Mouse (Mus musculus): ENCODE measurements around the gene Tac2. TPM values are rescaled to one million over a fixed set of nuclear protein-coding genes. Genes with fewer than 3 reads are reported as not detected.
"Not testable (repeated sequence)": the region's sequence is repeated elsewhere in the genome, so short reads cannot be mapped to it uniquely, and the experiment has no call there.

Tac2 gene
- polyA plus RNA-seq, 1 experiment, result 1.1 TPM

- DNase-seq (ENCODE audit: low read depth), result no peak
Observed at GRCm38 (mm10) chr10:127755770-127756468, 31.6 kb downstream of the Tac2 start.

GRCm38 (mm10) chr10:127759181-127760110 is 35.2 kb downstream of the Tac2 start, which contains the start of the genes Rdh1 and Rdh16f1:
Gene Rdh1, plus strand, starts transcription at chr10:127759721.
Gene Rdh16f1, plus strand, starts transcription at chr10:127759787.
- DNase-seq (ENCODE audit: low read depth), result peak; percentile 97

- DNase-seq (ENCODE audit: low read depth), result not testable (repeated sequence)
Observed at GRCm38 (mm10) chr10:127762926-127763325, 38.6 kb downstream of the Tac2 start.

- DNase-seq (ENCODE audit: low read depth), result no peak
Observed at GRCm38 (mm10) chr10:127763914-127764680, 39.8 kb downstream of the Tac2 start.

GRCm38 (mm10) chr10:127766564-127766963 is 42.3 kb downstream of the Tac2 start:
- no peak for DNase-seq (ENCODE audit: low read depth)

- no peak for DNase-seq (ENCODE audit: low read depth)
Observed at GRCm38 (mm10) chr10:127776011-127776410, 51.7 kb downstream of the Tac2 start, which contains the start of gene Rdh9. Gene Rdh9, plus strand, starts transcription at chr10:127776386.

Other genes with a start within 250 kb of the Tac2 start
- 1.1 and 2.1 TPM in 2 replicates for gene Stac3, start 222.8 kb upstream of the Tac2 start, polyA plus RNA-seq (2012; rRNA removed)
- gene Ndufa4l2, start 209.5 kb upstream of the Tac2 start, polyA plus RNA-seq (2012; rRNA removed), result 25.5 and 29.3 TPM in 2 replicates
- 103 and 134 TPM in 2 replicates for gene Shmt2, start 202.0 kb upstream of the Tac2 start, polyA plus RNA-seq (2012; rRNA removed)
- gene Nxph4, start 189.9 kb upstream of the Tac2 start, polyA plus RNA-seq (2012; rRNA removed), result 11.6 and 26.9 TPM in 2 replicates
- gene Lrp1, start 103.3 kb upstream of the Tac2 start, polyA plus RNA-seq (2012; rRNA removed), result 99.2 and 173 TPM in 2 replicates
- 73.8 and 92.7 TPM in 2 replicates for gene Stat6, start 81.5 kb upstream of the Tac2 start, polyA plus RNA-seq (2012; rRNA removed)
- 3.5 and 4.4 TPM in 2 replicates for gene Nemp1, start 57.6 kb upstream of the Tac2 start, polyA plus RNA-seq (2012; rRNA removed)
- 35.9 and 41.2 TPM in 2 replicates for gene Nab2, start 55.9 kb upstream of the Tac2 start, polyA plus RNA-seq (2012; rRNA removed)
- 0.15 and 0.22 TPM in 2 replicates for gene Myo1a, start 19.3 kb upstream of the Tac2 start, polyA plus RNA-seq (2012; rRNA removed)
- gene Zbtb39, start 15.1 kb downstream of the Tac2 start, polyA plus RNA-seq (2012; rRNA removed), result 8.8 and 11.6 TPM in 2 replicates
- gene Gpr182, start 27.3 kb downstream of the Tac2 start, polyA plus RNA-seq (2012; rRNA removed), result 5.0 and 5.1 TPM in 2 replicates
- 0.59 and 0.98 TPM in 2 replicates for gene Rdh1, start 35.2 kb downstream of the Tac2 start, polyA plus RNA-seq (2012; rRNA removed)
- gene Rdh16f1, start 35.3 kb downstream of the Tac2 start, polyA plus RNA-seq (2012; rRNA removed), result 1.1 and 1.3 TPM in 2 replicates
- gene Rdh9, start 51.9 kb downstream of the Tac2 start, polyA plus RNA-seq (2012; rRNA removed), result 0.31 TPM in 1 of 2 replicates, not detected in the other
- 1.6 and 2.2 TPM in 2 replicates for gene Rdh16, start 76.7 kb downstream of the Tac2 start, polyA plus RNA-seq (2012; rRNA removed)
- gene Rdh19, start 125.5 kb downstream of the Tac2 start, polyA plus RNA-seq (2012; rRNA removed), result not detected in 2 replicates
- gene Rdh16f2, start 142.0 kb downstream of the Tac2 start, polyA plus RNA-seq (2012; rRNA removed), result 0.09 and 0.11 TPM in 2 replicates
- 0.36 and 1.4 TPM in 2 replicates for gene Rdh7, start 164.3 kb downstream of the Tac2 start, polyA plus RNA-seq (2012; rRNA removed)
- 0.04 and 0.30 TPM in 2 replicates for gene Sdr9c7, start 174.0 kb downstream of the Tac2 start, polyA plus RNA-seq (2012; rRNA removed)

Measured in gonadal fat pad, adult 2 months (tissue).